Mouse (Mus musculus): ENCODE measurements around the gene Sult1d1. TPM values are rescaled to one million over a fixed set of nuclear protein-coding genes. Genes with fewer than 3 reads are reported as not detected.
"Not testable (repeated sequence)": the region's sequence is repeated elsewhere in the genome, so short reads cannot be mapped to it uniquely, and the experiment has no call there.

The Sult1d1 gene
- total RNA-seq (2021), result not detected
- long read RNA-seq, experiment 1, result 0 reads
- long read RNA-seq, experiment 2, result 0 reads

- DNase-seq (ENCODE audit: low spot score in 2 of 2), result no peak
Observed at GRCm38 (mm10) chr5:87568845-87569244, at the start of gene Sult1d1. TSS of gene Sult1d1 (minus strand) at chr5:87569027.

- no peak for DNase-seq (ENCODE audit: low spot score in 2 of 2)
Observed at GRCm38 (mm10) chr5:87615128-87615390, 46.2 kb upstream of the Sult1d1 start.

- DNase-seq (ENCODE audit: low spot score in 2 of 2), result no peak
Observed at GRCm38 (mm10) chr5:87614364-87615127, 45.7 kb upstream of the Sult1d1 start.

- no peak for DNase-seq (ENCODE audit: low spot score in 2 of 2)
Observed at GRCm38 (mm10) chr5:87601018-87601417, 32.2 kb upstream of the Sult1d1 start.

- no peak for DNase-seq (ENCODE audit: low spot score in 2 of 2)
Observed at GRCm38 (mm10) chr5:87597891-87598290, 29.1 kb upstream of the Sult1d1 start.

- no peak for DNase-seq (ENCODE audit: low spot score in 2 of 2)
Observed at GRCm38 (mm10) chr5:87591494-87591893, 22.7 kb upstream of the Sult1d1 start, which contains the start of gene Sult1e1. TSS of gene Sult1e1 (minus strand) at chr5:87591594.

GRCm38 (mm10) chr5:87589916-87590315, 21.1 kb upstream of the Sult1d1 start:
- no peak for DNase-seq (ENCODE audit: low spot score in 2 of 2)

- DNase-seq (ENCODE audit: low spot score in 2 of 2), result no peak
Observed at GRCm38 (mm10) chr5:87580389-87580788, 11.6 kb upstream of the Sult1d1 start.

GRCm38 (mm10) chr5:87574174-87574573, 5.3 kb upstream of the Sult1d1 start:
- DNase-seq (ENCODE audit: low spot score in 2 of 2), result no peak

GRCm38 (mm10) chr5:87573490-87573889, 4.7 kb upstream of the Sult1d1 start:
- no peak for DNase-seq (ENCODE audit: low spot score in 2 of 2)

- DNase-seq (ENCODE audit: low spot score in 2 of 2), result no peak
Observed at GRCm38 (mm10) chr5:87572781-87573180, 4.0 kb upstream of the Sult1d1 start.

- DNase-seq (ENCODE audit: low spot score in 2 of 2), result no peak
Observed at GRCm38 (mm10) chr5:87567306-87567705, 1.5 kb downstream of the Sult1d1 start.

GRCm38 (mm10) chr5:87562966-87563365, 5.9 kb downstream of the Sult1d1 start:
- DNase-seq (ENCODE audit: low spot score in 2 of 2), result no peak

GRCm38 (mm10) chr5:87562526-87562925, 6.3 kb downstream of the Sult1d1 start:
- DNase-seq (ENCODE audit: low spot score in 2 of 2), result no peak

GRCm38 (mm10) chr5:87560145-87560544, 8.7 kb downstream of the Sult1d1 start:
- no peak for DNase-seq (ENCODE audit: low spot score in 2 of 2)

- DNase-seq (ENCODE audit: low spot score in 2 of 2), result no peak
Observed at GRCm38 (mm10) chr5:87550935-87551334, 17.9 kb downstream of the Sult1d1 start.

GRCm38 (mm10) chr5:87538111-87538510, 30.7 kb downstream of the Sult1d1 start, which contains the start of gene Sult1b1:
TSS of gene Sult1b1 (minus strand) at chr5:87538195.
- no peak for DNase-seq (ENCODE audit: low spot score in 2 of 2)

- no peak for DNase-seq (ENCODE audit: low spot score in 2 of 2)
Observed at GRCm38 (mm10) chr5:87535994-87536644, 32.7 kb downstream of the Sult1d1 start.

GRCm38 (mm10) chr5:87532288-87532687, 36.5 kb downstream of the Sult1d1 start:
- no peak for DNase-seq (ENCODE audit: low spot score in 2 of 2)

GRCm38 (mm10) chr5:87523561-87523960, 45.3 kb downstream of the Sult1d1 start:
- not testable (repeated sequence) for DNase-seq (ENCODE audit: low spot score in 2 of 2)

GRCm38 (mm10) chr5:87505776-87506458, 62.9 kb downstream of the Sult1d1 start:
- no peak for DNase-seq (ENCODE audit: low spot score in 2 of 2)
